Mouse (Mus musculus) gastrocnemius, adult 2 months (tissue): ENCODE measurements around the gene AU040320. TPM values are rescaled to one million over a fixed set of nuclear protein-coding genes. Genes with fewer than 3 reads are reported as not detected.

Experiments used
- DNase-seq: peaks from one replicate; pipeline ENCODE4 v3.0.0; 2022
- H3K27ac ChIP-seq: fragments of 200-600 bp; 2 replicates; pipeline ENCODE4 v1.8.1; 2022; ENCODE audit warnings: mild to moderate bottlenecking
- H3K4me3 ChIP-seq: fragments of 200-600 bp; 2 replicates; pipeline ENCODE4 v1.8.1; 2022; ENCODE audit warnings: mild to moderate bottlenecking, moderate library complexity
- CTCF ChIP-seq: fragments of 200-600 bp; IDR thresholded peaks from 2 replicates; pipeline ENCODE4 v1.8.1; 2022; ENCODE audit warnings: antibody characterized with exemption, mild to moderate bottlenecking, moderate library complexity
- intact Hi-C: fragments of 180-260 bp; cut with DNase I; formaldehyde crosslinking; loops from one replicate; pipeline ENCODE4 v1.15.1; 2025
- total RNA-seq, 2 experiments: library from RNA; stranded (reverse); gene quantifications; 2 replicates each; pipeline ENCODE4 v1.2.3; 2021

The AU040320 gene
- total RNA-seq, 2 experiments from 2014 or later, result 27.8 to 29.3 TPM

GRCm38 (mm10) chr4:126739966-126740676 is 13.2 kb upstream of the AU040320 start:
- DNase-seq, result no peak
- peak; percentile 45 for TF ChIP-seq CTCF
- Histone ChIP-seq H3K27ac (no peak overlapping the region), H3K4me3 (no peak overlapping the region)
- intact Hi-C loops, result loop anchor here (2.0 to 5.0 kb wide), 2 partner anchors 107 to 188 kb away; no protein-coding TSS in a partner anchor

- TF ChIP-seq CTCF, result peak; percentile 94
- H3K4me3 ChIP-seq, result no peak overlapping the region
- intact Hi-C loops, result loop anchor here (1.0 to 5.0 kb wide), 3 partner anchors 109 to 189 kb away; no protein-coding TSS in a partner anchor
- no peak overlapping the region for H3K27ac ChIP-seq
- DNase-seq, result peak; percentile 80
Measured at GRCm38 (mm10) chr4:126741448-126741847, 11.9 kb upstream of the AU040320 start.

GRCm38 (mm10) chr4:126742976-126743375 is 10.4 kb upstream of the AU040320 start:
- no peak for DNase-seq
- intact Hi-C loops, result loop anchor here (5.0 kb wide), 1 partner anchor 191 kb away; no protein-coding TSS in a partner anchor
- Histone ChIP-seq H3K27ac (no peak overlapping the region), H3K4me3 (no peak overlapping the region)
- no peak for TF ChIP-seq CTCF

GRCm38 (mm10) chr4:126743713-126744112 is 9.6 kb upstream of the AU040320 start:
- no peak for DNase-seq
- no peak for TF ChIP-seq CTCF
- intact Hi-C loops, result loop anchor here (5.0 kb wide), 1 partner anchor 191 kb away; no protein-coding TSS in a partner anchor
- no peak overlapping the region for H3K27ac ChIP-seq
- H3K4me3 ChIP-seq, result no peak overlapping the region

GRCm38 (mm10) chr4:126744831-126745230 is 8.5 kb upstream of the AU040320 start:
- peak; percentile 63 for DNase-seq
- Histone ChIP-seq H3K4me3 (no peak overlapping the region), H3K27ac (0 out of 2 replicates have a peak overlapping the region, but pooled peaks have one; percentile 20)
- intact Hi-C loops, result loop anchor here (5.0 kb wide), 1 partner anchor 193 kb away; no protein-coding TSS in a partner anchor
- no peak for TF ChIP-seq CTCF

GRCm38 (mm10) chr4:126745506-126746193 is 7.7 kb upstream of the AU040320 start:
- peak; percentile 53 for DNase-seq
- Histone ChIP-seq H3K27ac (no peak overlapping the region), H3K4me3 (no peak overlapping the region)
- peak; percentile 74 for TF ChIP-seq CTCF
- intact Hi-C loops, result no loop called here

GRCm38 (mm10) chr4:126746194-126746840 is 7.0 kb upstream of the AU040320 start:
- Histone ChIP-seq H3K27ac (no peak overlapping the region), H3K4me3 (no peak overlapping the region)
- TF ChIP-seq CTCF, result no peak
- DNase-seq, result no peak
- intact Hi-C loops, result no loop called here

- no peak overlapping the region for H3K4me3 ChIP-seq
- no peak for TF ChIP-seq CTCF
- intact Hi-C loops, result no loop called here
- DNase-seq, result peak; percentile 37
- H3K27ac ChIP-seq, result no peak overlapping the region
Measured at GRCm38 (mm10) chr4:126748381-126748780, 5.0 kb upstream of the AU040320 start.

- DNase-seq, result no peak
- peak overlapping the region; percentile 22 for H3K4me3 ChIP-seq
- peak overlapping the region; percentile 52 for H3K27ac ChIP-seq
- no peak for TF ChIP-seq CTCF
- intact Hi-C loops, result no loop called here
Measured at GRCm38 (mm10) chr4:126749553-126749952, 3.8 kb upstream of the AU040320 start.

GRCm38 (mm10) chr4:126750046-126750683 is 3.2 kb upstream of the AU040320 start:
- intact Hi-C loops, result loop anchor here (5.0 kb wide), 1 partner anchor 73 kb away; the partner anchor contains the start of gene Psmb2
- Histone ChIP-seq H3K27ac (peak overlapping the region; percentile 52), H3K4me3 (peak overlapping the region; percentile 22)
- TF ChIP-seq CTCF, result no peak
- DNase-seq, result peak; percentile 88

- no peak for DNase-seq
- Histone ChIP-seq H3K4me3 (no peak overlapping the region), H3K27ac (no peak overlapping the region)
- intact Hi-C loops, result loop anchor here (5.0 kb wide), 1 partner anchor 74 kb away; the partner anchor contains the start of gene Psmb2
- TF ChIP-seq CTCF, result no peak
Measured at GRCm38 (mm10) chr4:126750863-126751555, 2.3 kb upstream of the AU040320 start.
